Mouse (Mus musculus): Measurements from ENCODE around the gene Gm20517. TPM values are rescaled to one million over a fixed set of nuclear protein-coding genes. Genes with fewer than 3 reads are reported as not detected.

Gene Gm20517
- total RNA-seq (2017): 0.69 and 0.97 TPM in 2 replicates

DNA sequence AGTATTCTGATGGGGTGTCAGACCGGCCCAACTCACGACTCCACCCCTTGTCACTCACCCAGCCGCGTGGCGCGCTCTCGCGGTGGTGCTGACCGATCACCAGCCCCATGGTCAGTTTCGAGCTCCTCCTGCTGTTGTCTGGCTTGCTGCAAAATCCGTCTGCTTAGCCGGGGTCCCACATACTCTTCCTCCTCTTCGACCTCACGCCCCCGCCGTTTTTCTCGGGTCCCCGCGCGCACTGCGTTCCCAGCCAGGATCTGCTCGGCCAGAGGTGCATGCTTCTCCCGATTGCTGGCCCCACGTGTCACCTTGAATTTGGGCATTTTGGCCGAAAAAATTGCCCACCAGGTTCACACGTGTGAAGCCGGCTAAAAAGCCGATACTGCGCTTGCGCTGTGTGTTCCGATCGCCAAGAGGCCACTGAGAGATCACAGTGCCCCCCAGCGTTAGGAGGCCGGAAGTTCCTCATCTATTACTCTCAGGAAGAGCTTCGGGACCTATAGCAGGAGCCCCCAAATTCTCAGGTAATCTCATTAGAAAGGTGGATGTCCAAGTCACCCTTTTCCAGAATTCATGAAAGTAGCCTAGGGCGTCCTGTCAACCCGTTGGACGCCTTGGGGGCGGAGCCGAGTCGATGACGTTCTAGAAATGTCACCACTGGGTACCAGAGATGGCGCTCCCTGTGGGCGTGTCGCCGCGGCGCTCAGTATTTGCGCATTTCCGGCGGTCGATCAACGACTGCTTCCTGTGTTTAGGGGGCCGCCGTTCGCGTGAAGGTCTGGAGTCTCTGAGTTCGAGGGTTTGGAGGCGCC is at the start of gene Gm20517, which contains the start of the genes Bysl and Med20:
Gene Gm20517 (plus strand): TSS at position 741 of the 812 bp plus-strand sequence.
Gene Bysl (minus strand): TSS at position 644 of the 812 bp plus-strand sequence.
Gene Med20 (plus strand): TSS at position 734 of the 812 bp plus-strand sequence.
- ATAC-seq (replicated peaks; ENCODE audit: low read depth, poor library complexity, severe bottlenecking): peak; percentile 88

DNA sequence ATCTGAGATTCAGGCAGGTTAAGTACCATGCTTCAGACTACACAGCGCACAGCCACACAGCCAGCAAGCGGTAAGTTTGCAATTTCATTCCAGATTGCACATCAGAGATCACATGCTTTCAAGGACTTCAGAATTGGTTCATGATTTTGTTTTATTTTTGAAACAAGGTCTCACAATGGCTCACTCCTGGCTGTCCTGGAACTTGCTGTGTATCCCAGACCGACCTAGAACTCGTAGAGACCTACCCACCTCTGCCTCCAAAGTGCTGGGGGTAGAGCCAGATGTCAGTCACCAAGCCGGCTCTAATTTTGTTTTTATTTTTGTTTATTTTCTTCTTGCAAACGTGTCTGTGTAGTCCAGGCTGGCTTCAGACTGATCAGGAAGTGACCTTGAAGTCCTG is 48.5 kb upstream of the Gm20517 start:
- no peak for ATAC-seq (replicated peaks; ENCODE audit: low read depth, poor library complexity, severe bottlenecking)

DNA sequence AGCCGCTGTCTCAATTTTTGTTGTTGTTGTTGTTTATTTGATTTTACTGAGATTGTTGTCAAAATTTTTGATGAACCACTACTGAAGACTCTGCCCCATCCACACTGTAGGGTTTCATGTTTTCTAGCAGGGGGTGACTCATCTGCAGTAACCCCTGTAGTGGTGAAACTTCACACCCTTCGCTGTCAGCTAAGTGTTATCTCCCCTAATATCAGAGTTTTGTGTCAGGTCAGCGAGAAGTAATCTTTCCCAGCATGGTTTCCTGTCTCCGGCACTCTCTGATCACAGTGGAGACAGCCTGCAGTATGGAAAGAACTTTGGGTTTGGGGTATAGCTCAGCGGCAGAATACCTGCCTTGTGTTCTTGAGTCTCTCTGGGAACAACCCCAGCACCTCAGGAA is 46.8 kb upstream of the Gm20517 start:
- 0 out of 2 replicates have a peak, but pooled peaks have one; percentile 15 for ATAC-seq (replicated peaks; ENCODE audit: low read depth, poor library complexity, severe bottlenecking)

DNA sequence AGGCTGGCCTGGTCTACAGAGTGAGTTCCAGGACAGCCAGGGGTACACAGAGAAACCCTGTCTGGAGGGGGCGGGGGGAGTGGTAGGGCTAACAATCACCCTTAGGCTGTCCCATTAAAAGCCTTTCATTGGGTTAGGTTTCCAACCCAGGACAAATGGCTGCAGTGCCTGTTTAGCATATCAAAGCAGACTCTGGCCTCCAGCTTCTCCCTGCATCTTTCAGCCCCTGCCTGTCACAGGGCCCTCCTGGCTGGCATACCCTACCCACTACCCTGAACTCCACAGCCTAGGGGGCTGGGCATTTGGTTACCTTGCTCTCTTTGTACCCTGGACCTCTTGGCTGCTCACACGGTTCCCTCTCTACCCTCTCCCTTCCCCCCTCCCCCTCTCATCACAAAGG is 45.3 kb upstream of the Gm20517 start:
- ATAC-seq (replicated peaks; ENCODE audit: low read depth, poor library complexity, severe bottlenecking): no peak

DNA sequence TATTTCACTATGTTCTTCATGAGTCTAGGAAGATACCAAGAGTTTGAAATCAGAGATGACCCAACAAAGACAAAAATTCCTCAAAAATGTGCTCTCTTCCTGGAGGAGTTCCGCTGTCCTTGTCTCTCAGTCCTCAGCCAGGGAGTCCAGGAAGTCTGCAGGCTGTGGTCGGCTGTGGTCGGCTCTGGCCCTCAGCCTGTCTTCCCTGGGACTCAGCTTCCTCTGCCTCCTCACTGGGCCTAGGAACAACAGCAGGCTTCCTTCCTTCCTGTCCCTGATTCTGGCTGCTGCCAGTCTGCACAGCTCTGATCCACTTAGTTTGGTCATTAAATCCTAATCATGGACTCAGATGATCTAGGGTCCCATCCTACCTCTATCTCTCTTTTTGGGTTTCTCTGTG is 44.1 kb upstream of the Gm20517 start:
- ATAC-seq (replicated peaks; ENCODE audit: low read depth, poor library complexity, severe bottlenecking): peak; percentile 85

DNA sequence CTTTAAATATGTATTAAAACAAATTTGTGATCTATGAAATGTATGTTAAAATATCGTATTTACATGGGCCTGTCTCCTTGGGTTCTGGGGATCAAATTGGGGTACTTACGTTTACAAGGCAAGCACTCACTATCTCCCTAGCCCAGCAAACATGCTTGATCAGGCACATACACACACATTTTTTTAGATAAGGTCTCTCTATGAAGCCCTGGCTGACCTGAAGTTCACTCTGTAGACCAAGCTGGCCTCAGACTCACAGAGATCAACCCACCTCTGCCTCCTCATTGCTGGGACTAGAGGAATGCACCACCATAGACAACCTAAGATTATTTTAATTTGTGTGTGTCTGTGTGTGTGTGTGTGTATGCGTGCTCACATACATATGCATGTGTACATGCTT is 43.0 kb upstream of the Gm20517 start:
- ATAC-seq (replicated peaks; ENCODE audit: low read depth, poor library complexity, severe bottlenecking): no peak

DNA sequence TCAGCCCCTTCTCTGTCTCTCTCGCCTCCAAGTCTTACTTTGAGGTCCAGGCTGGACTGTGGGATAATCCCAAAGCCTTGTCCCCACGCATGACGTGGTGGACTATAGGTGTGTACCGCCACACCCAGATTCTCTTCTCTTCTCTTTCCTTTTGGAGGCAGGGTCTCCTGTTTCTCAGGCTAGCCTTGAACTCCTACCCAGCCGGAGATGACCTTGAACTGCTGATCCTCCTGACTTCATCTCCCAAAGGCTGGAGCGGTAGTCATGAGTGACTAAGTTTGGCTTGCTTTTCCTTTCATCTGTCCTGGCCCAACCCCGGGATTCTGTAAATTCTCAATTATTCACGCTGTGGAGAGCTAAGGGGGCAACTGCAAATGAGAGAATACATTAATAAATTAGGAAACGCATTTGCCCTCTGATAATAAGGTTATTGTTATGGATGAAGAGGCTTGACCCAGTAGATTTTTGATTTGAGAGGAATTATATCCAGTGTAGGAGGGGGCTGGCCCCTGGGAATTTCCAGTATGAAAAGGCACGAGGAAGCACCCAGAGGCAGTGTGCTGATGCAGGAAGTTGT is 42.4 kb upstream of the Gm20517 start:
- ATAC-seq (replicated peaks; ENCODE audit: low read depth, poor library complexity, severe bottlenecking): no peak

DNA sequence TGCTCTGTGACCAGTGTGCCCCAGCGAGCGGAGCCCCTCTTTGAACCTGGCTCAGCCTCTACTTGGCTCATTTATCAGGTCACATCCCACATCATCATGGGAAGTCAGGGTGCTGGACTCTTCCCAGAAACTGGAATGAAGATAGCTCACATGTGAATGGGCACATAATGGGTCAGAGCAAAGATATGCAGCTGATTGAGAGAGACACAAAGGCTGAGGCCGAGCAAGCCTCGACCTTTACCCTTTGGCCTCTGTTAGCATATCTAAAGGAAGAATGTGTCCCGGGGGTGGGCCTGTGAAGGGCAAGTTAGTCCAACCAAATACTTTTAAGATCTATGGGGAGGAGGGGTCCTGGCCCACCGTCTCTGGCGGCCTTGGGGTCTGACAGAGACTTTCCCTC is 39.8 kb upstream of the Gm20517 start:
- ATAC-seq (replicated peaks; ENCODE audit: low read depth, poor library complexity, severe bottlenecking): no peak

DNA sequence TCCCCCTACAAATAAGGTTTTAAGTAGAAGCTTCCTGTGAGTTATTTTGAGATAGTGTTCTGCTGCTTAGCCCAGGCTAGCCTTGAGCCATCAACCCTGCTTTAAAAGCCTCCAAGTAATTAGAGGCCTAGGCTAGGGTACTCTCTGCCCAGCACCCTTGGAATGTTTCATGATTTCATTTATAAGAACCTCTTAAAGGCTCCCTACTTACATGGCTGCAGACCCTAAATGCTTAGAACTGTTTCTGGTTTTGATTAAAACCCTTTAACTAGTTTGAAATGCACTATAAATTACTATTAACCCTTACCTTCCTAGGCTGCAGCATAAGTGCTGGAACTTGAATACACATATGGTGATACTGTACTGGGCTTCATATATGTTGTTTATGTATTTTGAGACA is 39.0 kb upstream of the Gm20517 start:
- no peak for ATAC-seq (replicated peaks; ENCODE audit: low read depth, poor library complexity, severe bottlenecking)

DNA sequence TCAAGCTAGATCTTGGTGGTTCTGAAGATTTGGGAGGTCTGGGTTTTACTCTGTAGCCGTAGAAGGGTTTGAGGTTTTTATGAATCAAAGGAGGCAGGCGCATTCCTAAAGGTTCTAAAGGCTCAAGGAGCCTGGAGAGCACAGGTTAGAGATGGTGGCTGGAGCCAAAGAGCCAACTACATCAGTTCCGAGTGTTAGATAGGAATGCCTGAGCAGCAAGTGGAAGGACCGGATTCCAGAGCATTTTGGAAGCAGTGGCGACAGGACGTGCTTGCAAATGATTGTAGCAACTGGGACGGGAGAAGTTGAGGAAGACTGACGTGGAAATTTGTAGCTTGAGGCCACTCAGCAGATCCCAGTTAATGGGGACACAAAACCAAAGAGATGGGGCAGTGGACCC is 37.4 kb upstream of the Gm20517 start:
- ATAC-seq (replicated peaks; ENCODE audit: low read depth, poor library complexity, severe bottlenecking): no peak

DNA sequence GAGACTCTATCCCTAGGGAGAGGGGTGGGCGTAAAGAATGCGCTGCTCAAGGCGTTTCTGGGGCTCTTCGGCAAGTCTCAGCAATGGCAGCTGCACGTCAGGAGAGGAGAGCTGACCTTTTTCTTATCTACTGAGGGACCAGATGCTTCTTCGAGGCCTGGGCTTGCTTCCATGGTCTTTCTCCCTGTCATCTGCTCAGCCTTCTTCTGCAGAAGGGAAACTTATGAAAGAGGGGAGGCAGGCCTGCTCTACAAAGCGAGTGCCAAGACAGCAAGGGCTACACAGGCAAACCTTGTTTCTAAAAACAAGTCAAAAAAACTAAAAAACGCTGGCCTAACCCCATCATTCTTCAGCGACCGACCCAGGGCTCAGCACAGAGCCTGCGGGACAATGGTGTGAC is 36.6 kb upstream of the Gm20517 start:
- no peak for ATAC-seq (replicated peaks; ENCODE audit: low read depth, poor library complexity, severe bottlenecking)

DNA sequence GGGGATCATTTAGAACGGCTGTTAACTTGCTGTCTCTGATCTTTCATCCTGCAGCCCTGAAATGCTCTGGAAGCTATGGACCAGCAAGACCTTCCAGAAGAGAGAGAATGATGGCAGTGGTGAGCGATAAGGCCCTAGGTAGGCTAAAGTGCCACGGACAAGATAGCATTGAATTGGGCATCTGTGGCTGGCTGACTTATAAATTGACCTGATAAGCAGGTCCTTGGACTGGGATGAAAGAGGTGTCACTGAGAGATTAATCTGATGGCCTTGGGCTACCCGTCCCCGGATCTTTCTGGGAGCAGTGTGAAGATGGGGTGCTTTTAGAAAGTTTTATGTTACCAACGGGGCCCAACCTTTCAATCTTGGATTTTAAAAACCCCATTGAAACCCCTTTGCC is 32.7 kb upstream of the Gm20517 start:
- no peak; the same call in 1 of the 2 replicates for ATAC-seq (replicated peaks; ENCODE audit: low read depth, poor library complexity, severe bottlenecking)

DNA sequence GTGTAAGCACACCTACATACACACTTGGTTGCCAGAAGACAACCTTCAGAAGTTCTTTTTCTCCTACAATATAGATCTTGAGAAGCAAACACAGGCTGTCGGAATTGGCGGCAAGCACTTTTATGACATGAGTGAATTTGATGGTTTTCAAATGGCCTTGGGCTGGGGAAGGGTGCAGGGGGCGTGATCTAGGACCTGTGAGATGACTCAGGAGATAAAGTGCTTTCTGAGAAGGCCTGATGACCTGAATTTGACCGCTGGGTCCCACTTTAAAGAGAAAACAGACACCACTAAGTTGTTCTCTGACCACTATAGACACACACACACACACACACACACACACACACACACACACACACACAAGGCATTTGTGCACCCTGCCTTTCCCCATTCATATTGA is 30.4 kb upstream of the Gm20517 start:
- ATAC-seq (replicated peaks; ENCODE audit: low read depth, poor library complexity, severe bottlenecking): no peak

DNA sequence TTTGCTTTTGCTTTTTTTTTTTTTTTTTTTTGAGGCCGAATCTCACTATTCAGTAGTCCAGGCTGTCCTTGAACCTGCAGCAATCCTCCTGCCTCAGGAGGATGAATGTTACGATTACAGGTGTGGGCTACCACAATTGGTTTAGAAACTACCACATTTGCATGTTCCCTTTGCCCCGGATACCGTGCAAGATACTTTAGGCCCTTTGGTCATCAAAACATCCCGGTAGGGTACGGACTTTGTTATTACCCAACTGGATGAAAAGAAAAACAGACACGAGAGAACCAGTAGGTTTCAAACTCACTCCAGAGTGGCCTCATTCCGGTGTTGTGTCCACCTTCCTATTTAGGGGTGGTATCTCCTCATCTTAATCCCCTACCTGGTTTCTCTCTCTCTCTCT is 22.9 kb upstream of the Gm20517 start:
- ATAC-seq (replicated peaks; ENCODE audit: low read depth, poor library complexity, severe bottlenecking): no peak

DNA sequence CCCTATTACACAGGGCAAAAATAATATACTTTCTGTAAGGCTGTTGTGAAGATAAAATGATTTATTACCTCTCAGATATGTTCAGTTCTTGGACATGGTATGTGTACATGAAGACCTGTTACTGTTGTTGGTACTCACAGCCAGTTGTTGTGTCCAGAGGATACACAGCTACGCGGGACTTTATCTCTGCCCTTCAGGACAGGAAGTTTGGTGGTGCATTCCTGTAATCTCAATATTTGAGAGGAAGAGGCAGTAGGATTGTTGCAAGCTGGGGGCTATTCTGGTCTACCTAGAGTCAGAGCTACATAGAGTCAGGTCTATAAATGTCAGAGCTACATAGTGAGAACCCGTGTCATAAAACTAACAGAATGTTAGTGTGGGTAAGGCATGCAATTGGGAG is 20.3 kb upstream of the Gm20517 start:
- no peak for ATAC-seq (replicated peaks; ENCODE audit: low read depth, poor library complexity, severe bottlenecking)

DNA sequence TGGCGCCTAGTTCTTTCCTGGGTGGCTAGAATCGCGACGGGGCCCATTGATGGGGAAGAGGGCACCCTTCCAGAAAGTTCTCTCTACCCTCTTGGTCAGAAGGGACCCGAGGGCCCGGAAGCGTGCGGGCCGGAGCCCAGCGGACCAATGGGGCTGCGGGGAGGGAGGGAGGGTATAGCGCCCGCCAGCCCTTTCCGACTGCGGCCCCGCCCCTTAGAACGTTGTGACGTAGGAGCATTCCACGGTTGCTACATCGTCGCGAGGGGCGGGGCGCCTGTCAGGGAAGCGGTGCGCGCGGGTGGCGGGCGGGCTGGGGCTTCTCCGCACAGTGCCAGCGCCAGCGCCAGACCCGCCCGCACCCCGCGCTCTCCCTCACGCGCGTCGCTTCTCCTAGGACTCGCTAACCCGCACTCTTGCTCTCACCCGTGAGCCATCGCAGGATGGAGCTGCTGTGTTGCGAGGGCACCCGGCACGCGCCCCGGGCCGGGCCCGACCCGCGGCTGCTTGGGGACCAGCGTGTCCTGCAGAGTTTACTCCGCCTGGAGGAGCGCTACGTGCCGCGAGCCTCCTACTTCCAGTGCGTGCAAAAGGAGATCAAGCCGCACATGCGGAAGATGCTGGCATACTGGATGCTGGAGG is 18.1 kb upstream of the Gm20517 start:
- peak; percentile 41 for ATAC-seq (replicated peaks; ENCODE audit: low read depth, poor library complexity, severe bottlenecking)

DNA sequence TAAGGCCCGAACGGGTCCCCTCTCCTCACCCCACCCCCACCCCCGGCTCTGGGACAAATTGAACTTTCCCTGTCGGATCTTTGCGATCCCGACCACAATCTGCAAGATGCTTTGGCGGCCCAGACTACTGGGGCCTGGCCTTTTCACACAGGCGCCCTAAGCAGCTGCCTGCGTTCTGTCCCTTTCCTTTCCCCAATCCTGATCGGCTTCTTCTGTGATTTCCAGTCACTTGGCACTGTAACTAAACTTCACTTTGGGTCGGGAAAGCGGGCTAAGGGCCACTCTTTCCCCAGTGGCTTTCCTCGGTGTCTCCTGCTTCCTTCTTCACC is 17.6 kb upstream of the Gm20517 start:
- no peak for ATAC-seq (replicated peaks; ENCODE audit: low read depth, poor library complexity, severe bottlenecking)

DNA sequence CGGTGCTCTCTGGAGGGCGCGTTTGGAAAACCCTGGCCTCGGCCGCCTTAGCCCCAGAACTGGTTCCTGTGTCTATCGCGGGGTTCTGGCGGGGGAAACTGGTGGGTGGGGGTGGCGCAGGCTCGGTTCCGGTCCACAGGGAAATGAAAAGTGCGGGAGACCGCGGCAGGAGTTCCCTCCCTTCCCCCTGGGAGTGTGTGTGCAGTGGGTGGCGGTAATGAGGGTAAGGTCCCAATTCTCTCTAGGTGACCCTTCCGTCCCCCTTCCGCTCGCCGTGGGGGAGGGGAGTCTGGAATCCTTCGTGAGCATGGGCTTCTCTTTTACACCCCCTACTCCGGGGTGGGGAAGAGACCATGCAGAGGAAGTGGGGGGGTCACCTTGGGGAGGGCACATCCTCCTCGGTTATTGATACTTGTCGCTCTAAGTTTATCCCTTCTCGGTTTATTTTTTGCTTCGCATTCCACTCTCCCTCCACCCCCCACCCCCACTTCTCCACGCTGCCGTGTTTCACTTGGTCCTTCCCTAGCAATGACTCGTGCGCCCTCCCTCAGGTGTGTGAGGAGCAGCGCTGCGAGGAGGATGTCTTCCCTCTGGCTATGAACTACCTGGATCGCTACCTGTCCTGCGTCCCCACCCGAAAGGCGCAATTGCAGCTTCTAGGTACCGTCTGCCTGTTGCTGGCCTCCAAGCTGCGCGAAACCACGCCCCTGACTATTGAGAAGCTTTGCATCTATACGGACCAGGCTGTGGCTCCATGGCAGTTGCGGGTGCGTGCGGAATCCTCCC is 17.0 kb upstream of the Gm20517 start:
- no peak for ATAC-seq (replicated peaks; ENCODE audit: low read depth, poor library complexity, severe bottlenecking)

DNA sequence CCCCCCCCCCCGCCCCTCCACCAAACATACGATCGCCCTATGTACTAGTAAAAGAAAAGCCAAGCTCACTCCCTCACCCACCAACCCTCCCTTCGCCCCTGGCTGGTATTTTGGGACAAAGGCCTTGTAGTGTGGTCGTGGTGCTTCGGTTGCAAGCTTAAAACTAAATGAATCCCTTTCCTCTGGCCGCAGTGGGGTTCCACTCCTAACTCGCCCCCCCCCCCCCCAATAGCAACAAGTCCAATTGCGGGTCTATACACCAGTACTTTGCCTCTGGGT is 16.5 kb upstream of the Gm20517 start:
- ATAC-seq (replicated peaks; ENCODE audit: low read depth, poor library complexity, severe bottlenecking): no peak

DNA sequence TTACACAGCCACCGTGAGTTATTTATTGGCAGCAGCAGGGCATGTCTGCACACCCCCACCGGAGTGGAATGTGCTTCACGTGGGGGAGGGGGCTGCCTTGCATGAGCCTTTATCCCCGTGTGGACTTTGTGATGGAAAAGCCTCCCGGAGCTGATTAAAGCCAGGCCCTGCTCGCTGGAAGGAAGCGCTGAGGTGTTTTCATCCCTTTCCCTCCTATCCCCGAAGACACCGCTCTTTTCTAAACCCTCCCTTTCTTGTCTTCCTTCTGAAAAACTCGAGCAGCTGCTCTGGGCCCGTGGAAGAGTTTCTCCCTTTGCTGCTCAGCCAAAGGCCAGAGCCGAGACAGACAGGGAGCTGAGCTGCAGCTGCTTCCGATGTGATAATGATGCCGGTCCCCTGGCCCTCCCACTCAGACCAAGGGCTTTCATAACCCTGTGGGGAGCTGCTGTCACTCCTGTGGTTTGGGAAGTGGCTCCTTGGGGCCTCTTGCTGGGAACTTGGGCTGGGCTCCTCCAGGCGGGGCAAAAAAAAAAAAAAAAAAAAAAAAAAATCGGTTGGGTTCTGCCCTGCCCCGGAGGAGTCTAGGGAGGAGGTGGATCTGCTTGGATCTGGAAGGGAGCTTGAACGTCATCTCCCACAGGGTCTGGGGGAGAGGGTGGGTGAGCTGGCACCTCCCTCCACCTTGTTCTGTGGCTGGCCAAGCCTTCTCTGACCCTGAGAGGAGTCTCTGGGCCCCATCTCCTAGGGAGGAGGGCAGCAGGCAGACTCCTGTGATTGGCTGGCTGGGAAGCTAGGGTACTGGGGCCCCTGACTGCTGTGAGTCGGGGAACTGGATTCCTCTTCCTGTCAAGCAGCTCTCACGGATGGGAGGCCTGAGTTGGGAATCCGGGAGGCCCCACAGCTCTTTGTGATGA is 15.9 kb upstream of the Gm20517 start:
- peak; percentile 63 for ATAC-seq (replicated peaks; ENCODE audit: low read depth, poor library complexity, severe bottlenecking)
